Mouse (Mus musculus): Measurements from ENCODE around the gene Tbx6.
A peak's percentile ranks its signal among the peaks of the same experiment; 100 is the strongest.

The Tbx6 gene

DNA sequence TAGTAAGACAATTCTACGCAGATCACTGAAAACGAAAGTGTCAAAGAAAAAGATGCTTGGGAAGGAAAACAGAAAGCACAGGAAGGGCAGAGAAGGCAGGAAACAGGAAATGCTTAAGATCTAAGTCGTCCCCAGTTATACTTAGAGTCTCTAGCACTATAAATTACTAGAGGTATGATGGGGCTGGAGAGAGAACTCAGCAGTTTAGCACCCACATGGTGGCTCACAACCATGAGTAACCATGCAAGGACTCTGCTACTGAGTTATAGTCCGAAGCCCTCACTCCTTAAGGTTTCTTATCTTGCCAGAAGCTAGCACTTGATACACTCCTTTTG lies 13.0 kb downstream of the Tbx6 start:
- no peak for DNase-seq (ENCODE audit: low spot score in 2 of 2)

DNA sequence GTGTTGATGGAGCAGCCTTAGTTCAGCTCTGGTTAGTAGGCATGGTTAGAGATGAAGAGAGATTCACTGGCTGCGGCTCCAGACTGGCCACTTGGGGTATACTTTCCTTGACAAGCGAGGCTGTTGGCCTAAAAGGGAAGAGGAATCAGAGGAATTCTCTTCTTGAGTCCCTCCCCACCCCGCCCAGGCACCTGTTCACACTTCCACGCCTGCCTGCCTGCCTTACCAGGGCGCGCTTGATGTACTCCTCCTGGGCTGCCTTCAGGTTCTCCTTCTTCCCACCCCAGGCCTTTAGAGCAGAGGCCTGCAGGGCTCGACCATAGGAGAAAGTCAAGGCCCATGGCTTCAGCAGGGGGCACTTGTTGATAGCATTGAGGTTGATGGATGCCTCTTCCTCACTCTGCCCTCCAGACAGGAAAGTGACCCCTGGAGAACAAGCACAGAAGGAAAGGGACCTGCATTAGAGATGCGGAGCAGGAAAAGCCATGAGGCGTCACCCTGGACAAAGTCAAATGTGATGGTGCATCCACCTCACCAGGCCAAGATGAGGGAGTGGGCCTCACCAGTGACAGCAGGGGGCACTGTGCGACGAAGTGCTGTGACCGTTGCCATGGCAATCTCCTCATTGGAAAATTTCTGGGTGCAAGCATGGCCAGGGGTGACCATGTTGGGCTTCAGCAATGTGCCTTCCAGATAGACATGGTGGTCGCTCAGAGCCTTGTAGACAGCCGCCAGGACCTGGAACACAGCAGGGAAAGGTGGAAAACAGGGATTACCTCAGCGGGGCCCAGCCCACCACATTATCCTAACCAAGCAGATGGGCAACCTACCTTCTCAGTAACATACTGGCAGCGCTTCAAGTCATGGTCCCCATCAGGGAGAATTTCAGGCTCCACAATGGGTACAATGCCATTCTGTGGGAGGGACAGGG lies 14.4 kb downstream of the Tbx6 start:
- no peak for DNase-seq (ENCODE audit: low spot score in 2 of 2)

- peak; percentile 76 to 77 for DNase-seq (ENCODE audit: low spot score in 2 of 2)
Measured at GRCm38 (mm10) chr7:126796350-126796932, 15.2 kb downstream of the Tbx6 start.

DNA sequence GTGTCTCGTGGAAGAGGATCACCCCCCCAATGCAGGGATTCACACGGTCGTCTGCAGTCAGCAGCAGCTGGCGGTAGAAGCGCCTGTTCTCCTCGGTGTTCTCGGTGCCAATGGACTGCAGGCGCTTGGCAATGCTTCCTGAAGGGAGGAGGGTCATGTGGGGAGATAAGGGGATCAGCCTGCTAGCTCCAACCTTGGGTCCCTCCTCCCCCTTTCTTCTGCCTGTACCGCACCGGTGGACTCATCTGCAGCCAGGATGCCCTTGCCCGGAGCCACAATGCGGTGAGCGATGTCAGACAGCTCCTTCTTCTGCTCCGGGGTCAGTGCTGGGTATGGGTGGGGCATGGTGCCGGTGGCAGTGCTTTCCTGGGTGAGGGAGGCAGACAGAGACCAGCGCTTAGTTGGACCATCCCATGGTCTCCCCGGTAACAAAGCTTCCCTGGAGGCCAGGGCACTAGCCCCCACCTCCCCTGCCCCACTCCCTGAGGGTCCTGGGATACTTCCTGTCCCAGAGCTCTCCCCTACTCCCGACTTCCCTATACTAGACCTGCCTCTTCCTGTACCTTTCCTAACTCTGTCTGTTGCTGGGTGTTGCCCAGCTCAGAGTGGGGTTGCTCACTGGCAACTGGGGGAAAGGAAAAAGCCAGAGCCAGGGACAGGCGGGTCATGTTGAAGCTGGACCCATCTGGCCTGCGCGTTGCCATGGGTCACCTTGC lies 16.3 kb downstream of the Tbx6 start, which contains the start of gene Fam57b:
Gene Fam57b, plus strand, starts transcription at position 258 of the 716 bp plus-strand sequence.
- DNase-seq (ENCODE audit: low spot score in 2 of 2), result peak in 1 of 2 experiments; percentile 28

DNA sequence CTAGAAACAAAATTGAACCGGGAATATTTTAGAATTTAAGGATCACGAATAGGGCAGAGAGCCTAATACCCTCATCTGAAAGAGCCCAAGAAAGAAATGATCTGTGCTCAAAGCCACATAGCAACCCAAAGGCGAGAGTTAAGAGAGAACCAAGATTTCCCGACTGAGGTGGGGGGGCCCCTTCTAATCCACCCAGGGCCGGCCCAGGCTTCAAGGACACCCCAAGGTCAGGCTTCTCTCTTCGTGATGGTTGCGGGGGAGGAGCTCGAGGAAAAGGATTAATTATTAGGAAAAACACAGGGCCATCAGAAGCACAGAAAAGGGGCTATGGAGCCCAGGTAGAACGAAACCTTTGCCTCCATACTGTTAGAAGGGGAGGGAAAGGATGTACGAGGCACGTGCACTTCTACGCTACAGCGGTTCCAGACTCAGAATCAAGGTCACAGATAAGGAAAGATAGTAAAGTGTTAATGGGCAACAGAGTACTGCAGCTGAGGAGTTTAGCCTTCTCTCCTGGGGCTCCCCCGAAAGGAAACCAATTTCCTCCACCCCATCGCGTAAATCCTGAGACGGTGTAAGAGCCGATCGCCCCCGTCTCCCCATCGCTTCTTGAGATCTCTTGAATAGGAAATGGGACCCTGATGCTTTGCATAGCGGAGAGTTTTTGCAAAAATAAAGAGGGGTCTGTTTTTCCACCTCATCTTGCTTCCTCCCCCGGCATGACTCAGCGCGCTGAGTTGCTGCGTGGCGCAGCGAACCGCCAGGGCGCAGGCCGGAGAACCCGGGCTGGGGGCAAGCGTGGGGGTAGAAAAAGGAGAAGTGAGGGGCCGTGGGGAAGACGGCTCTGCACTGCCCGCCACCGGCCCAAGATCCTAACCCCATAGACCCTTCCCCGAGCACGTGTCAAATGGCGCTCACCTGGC lies 17.1 kb downstream of the Tbx6 start:
- DNase-seq (ENCODE audit: low spot score in 2 of 2), result peak in 1 of 2 experiments; percentile 39

GRCm38 (mm10) chr7:126799050-126799467 lies 17.8 kb downstream of the Tbx6 start:
- peak; percentile 96 to 98 for DNase-seq (ENCODE audit: low spot score in 2 of 2)

DNA sequence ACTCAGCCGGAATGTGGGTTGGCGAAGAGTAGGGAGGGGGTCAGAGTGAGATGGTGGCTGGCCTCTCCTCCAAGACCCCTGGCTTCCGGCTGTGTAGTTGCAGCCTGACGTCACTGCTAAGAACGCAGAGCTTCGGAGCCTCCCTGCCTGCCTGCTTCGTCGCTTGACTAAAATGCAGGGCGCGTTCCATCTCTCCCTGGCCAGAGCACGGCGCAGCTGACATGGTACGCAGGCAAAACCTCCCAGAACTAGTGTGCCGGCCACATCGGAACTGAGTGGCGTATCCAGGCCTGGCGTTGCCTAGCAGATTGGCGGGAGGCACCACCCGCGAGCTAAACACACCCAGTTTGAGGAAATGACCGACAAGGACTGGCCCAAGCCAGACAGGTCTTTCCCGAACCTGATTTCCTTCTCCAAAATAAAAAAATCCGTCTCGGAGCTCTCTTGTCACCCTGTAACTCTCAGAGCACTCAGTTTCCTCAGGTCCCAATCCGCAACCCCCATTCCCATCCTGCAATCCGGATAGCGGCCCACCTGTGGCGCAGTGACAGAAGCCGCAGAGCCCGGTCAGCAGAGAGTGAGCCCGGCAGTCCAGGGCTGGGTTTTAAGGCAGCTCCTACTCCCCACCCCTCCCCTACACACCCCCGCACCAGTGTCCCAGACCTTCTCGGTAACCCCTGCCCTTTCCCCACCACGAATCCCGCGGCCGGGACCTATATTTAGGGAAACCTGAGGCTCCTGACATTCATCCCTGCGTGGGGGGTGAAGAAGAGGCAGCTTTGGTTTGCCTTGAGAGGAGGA lies 18.4 kb downstream of the Tbx6 start:
- DNase-seq (ENCODE audit: low spot score in 2 of 2), result peak in 1 of 2 experiments; percentile 89

DNA sequence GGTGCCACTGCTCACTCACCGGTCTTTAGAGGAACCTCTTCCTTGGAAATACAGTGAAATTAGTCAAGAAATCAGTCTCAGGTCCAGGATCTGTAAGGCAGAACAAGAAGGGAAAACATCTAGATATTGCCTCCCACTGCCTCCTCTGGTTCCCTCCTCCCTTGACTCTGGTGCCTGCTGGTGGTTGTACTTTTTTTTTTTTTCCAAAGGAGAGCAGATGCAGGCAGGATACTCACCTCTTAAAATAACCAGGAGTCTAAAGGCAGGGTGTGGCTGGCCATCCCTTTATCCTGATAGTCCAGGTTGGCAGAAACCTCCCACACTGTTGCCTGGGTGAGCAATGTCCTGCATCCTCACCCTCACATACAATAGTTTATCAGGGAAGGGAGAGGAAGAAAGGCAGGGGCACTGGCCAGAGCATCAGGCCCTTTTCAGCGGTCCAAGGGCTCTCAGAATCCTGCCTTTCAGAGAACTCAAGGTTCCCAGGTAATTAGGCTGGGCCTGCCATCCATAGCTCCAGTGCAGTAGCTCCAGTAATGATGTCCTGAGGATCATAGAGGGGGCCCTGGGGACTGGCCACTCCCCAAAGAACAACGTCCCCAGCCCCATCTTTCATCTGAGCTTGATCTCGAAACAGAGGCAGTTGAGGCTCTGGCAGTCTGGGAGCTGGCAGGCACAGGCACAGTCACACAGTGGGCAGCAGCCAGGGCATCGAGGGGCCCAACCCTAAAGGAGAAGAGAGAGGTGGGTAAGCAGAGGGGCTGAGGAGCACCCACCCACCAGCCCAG lies 19.2 kb downstream of the Tbx6 start:
- DNase-seq (ENCODE audit: low spot score in 2 of 2), result peak; percentile 45 to 58

- no peak for DNase-seq (ENCODE audit: low spot score in 2 of 2)
Measured at GRCm38 (mm10) chr7:126801057-126801422, 19.8 kb downstream of the Tbx6 start.

- no peak for DNase-seq (ENCODE audit: low spot score in 2 of 2)
Measured at GRCm38 (mm10) chr7:126802134-126802889, 21.0 kb downstream of the Tbx6 start.

DNA sequence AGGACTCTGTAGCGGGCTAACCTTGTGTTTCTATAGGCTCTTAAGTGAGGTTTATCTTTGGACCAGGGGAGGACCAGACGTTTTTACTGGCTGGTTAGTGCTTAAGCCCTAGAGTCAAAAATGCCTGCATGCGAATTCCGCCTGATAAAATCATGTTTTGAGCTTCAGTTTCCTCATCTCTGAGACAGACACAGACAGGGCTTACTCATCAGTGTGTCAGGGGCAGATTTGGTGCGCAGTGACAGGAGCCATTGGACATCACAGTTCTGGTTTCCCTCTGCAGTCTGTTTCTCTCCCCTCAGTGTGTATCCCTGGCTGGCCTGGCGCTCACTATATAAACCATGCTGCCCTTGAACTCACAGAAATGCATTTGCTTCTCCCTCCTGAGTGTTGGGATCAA lies 21.9 kb downstream of the Tbx6 start:
- no peak for DNase-seq (ENCODE audit: low spot score in 2 of 2)

DNA sequence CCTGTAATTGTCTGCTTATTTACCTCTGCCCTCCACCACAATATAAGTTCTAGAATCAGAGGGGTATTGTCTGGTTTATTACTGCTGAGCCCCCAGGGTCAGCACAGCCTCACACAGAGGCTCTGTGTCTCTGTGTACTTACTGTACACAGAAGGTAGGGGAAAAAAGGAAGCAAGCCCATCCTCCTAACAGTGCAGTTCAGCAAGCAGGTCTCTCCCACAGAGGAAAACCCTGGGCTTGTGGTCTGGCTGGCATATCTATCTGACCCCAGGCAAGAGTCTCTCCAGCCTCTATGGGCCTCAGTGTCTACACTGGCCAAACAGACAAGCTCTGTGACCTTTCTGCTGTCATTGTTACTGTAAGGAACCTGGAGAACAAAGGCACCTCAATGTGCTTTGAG lies 22.5 kb downstream of the Tbx6 start:
- no peak for DNase-seq (ENCODE audit: low spot score in 2 of 2)

GRCm38 (mm10) chr7:126806956-126807355 lies 25.7 kb downstream of the Tbx6 start:
- no peak for DNase-seq (ENCODE audit: low spot score in 2 of 2)

DNA sequence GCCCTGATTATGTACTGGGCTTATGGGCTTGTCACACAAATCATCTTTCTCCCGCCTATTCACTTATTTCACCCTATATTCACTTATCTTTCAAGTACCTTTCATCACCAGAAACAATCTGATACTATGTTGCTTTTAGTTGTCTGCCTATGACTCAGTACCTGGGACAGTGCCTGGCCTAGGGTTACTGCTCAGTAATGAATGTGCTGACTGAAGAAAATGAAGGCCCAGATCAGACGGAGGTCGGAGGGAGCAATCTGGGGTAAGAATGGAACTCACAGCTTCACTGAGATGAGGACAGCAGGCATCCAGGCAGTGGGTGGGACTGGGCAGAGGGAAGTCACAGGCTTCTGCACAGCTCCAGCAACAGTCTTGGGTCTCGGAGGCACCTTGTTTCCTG lies 26.1 kb downstream of the Tbx6 start:
- DNase-seq (ENCODE audit: low spot score in 2 of 2), result no peak

DNA sequence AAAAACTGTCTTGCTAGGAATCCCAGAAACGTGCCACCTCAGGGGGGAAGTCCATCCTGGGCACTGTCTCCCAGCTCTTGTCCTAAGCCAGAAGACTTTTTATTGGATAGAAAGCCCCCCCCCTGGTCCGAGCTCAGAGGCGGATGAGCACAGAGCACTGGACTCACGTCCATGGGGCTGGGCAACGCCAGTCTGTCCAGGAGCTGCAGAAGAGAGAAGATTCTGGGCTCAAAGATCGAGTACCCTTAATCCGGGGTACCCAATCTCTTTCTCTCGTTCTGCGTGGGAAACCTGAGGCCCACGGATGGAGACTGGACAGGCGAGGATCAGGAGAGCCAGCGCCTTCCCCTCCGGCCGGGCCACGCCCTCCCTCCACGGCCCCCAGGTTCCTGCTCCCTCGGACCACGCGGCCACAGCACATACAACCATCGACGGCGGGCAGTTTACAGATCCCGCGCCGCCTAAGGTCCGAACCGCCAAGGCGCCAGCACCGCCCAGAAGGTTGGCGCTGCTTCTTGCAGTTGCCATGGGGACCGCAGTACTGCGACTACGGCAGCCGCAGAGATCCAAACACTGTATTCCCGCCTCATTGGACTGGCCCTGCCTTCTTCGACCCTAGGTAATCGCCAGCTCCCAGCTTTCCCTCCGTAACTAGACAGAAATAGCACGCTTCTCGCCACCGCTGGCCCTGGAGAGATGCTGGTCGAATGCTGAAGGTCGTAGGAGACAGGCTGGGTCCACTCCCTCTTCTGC lies 27.6 kb downstream of the Tbx6 start:
- peak; percentile 94 to 96 for DNase-seq (ENCODE audit: low spot score in 2 of 2)

DNA sequence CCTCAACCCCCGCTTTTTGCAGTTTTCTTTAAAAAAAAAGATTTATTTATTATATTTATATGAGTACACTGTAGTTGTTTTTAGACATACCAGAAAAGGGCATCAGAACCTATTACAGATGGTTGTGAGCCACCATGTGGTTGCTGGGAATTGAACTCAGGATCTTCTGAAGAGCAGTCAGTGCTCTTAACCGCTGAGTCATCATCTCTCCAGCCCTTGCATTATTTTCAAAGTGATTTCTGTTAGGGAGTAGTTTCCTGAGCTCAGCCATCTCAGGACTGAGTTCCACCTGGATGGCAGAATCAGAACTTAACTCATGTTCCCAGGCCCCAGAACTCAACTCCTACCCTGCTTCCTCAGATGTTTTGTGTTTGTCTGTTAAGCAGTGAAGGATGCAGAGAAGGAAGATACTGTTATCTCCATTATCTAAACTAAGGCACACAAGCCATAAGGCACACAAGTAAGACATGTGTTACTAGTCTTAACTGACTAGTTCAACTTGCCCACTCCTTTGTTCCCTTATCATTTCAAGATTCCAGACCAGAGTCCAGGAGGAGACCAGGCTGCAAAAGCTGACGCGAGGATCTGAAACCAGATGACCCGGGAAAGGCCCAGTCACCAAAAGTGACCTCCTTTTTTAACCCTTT lies 28.6 kb downstream of the Tbx6 start:
- no peak for DNase-seq (ENCODE audit: low spot score in 2 of 2)

- DNase-seq (ENCODE audit: low spot score in 2 of 2), result no peak
Measured at GRCm38 (mm10) chr7:126815726-126816222, 34.5 kb downstream of the Tbx6 start.

DNA sequence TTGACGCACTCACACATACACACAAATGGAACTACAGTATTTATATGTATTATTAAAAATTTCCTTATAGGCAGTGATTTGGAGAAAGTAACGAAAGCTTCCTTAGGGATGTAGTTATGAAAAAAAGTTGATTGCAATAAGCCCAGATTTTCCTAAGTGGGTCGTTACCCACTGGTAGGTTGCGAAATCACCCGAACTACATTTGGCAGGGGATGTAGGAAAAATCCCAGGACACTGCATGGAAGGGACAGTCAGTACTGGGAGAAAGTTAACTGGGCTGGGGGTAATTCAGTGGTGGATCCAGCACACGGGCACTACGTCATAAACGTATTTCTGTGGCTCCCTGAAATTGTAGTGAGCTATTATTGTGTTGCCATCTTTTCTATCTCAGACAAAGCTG lies 35.2 kb downstream of the Tbx6 start:
- DNase-seq (ENCODE audit: low spot score in 2 of 2), result no peak

Data from right cerebral cortex, adult 2 months (tissue).